Mouse (Mus musculus) C2C12 (cell line): Measurements from ENCODE around the gene Enah.

ENCODE experiments used
- CTCF ChIP-seq: IDR thresholded peaks from one replicate; pipeline ENCODE4 v1.5.1; 2011; ENCODE audit not compliant: control insufficient read depth, insufficient read depth, insufficient read length
- FOSL1 ChIP-seq: IDR thresholded peaks from one replicate; pipeline ENCODE4 v1.8.0; 2011; ENCODE audit warnings: mild to moderate bottlenecking, low read length; ENCODE audit not compliant: poor library complexity, insufficient read depth, severe bottlenecking
- MYOG ChIP-seq: IDR thresholded peaks from one replicate; pipeline ENCODE4 v1.6.1; 2011; ENCODE audit not compliant: control insufficient read depth, insufficient read length; ENCODE audit errors: extremely low read depth
- USF1 ChIP-seq: IDR thresholded peaks from one replicate; pipeline ENCODE4 v1.6.1; 2011; ENCODE audit warnings: low read depth, mild to moderate bottlenecking, control low read depth, moderate library complexity

- TF ChIP-seq CTCF (no peak), FOSL1 (no peak), USF1 (no peak), MYOG (no peak)
Measured at GRCm38 (mm10) chr1:181997791-181998190, 22.0 kb downstream of the Enah start.
